Mouse (Mus musculus) right cerebral cortex, postnatal 36 days (tissue): ENCODE measurements around the gene Sec22b.

Source experiments
- DNase-seq, 2 experiments: peaks; one replicate each; pipeline ENCODE4 v3.0.0; 2022; ENCODE audit warnings: low spot score in 2 of 2, mixed read lengths in 1 of 2

Gene Sec22b

DNA sequence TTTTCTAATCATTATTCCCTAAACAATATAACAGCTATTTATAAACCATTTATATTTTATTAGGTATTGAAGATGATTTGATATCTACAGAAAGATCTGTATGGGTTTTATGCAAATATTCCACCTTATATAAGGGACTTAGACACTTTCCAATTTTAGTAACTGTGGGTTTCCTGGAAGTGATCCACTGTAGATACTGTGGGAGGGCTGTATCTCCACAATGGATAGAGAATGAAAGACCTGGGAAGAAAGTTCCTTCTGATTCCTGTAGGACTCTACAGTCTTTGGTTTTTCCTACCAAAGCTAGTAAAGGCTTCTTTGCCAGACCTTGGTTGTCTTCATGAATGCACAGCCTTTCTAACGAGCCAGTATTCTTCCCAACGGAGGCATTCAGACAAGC is 8.7 kb downstream of the Sec22b start:
- DNase-seq = no peak

DNA sequence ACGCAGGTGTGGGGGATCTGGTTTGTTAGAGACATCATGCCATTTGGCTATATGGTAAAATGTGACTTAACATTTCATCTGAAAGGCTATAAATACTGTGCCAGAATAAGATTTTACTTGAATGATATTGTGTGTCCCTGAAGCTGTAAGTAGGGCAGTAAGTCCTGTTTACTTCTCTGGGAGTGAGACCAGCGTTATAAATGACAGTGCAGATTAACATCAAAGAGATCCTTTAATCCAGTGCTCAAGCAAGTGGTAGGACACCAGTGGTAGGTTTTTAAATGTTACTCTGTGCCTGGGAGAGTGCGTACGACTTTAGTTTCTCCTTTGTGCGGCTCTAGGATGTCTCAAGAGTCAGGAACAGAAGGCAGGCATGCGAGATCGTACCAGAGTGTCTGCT is 10.1 kb downstream of the Sec22b start:
- DNase-seq = no peak

DNA sequence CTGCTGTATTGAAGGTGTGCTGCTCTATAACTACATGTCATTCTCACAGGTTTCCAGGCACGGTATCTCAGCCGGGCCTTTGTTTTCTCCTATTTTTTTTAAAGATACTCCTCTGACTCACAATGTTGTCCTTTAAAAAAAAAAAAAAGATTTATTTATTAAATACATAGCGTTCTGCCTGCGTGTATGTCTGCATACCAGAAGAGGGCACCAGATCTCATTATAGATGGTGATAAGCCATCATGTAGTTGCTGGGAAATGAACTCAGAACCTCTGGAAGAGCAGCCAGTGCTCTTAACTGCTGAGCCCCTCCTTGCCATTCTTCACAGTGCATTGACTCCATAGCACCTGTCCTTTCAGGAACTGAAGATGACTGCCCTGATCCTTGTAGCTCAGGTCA is 14.1 kb downstream of the Sec22b start:
- no peak for DNase-seq

DNA sequence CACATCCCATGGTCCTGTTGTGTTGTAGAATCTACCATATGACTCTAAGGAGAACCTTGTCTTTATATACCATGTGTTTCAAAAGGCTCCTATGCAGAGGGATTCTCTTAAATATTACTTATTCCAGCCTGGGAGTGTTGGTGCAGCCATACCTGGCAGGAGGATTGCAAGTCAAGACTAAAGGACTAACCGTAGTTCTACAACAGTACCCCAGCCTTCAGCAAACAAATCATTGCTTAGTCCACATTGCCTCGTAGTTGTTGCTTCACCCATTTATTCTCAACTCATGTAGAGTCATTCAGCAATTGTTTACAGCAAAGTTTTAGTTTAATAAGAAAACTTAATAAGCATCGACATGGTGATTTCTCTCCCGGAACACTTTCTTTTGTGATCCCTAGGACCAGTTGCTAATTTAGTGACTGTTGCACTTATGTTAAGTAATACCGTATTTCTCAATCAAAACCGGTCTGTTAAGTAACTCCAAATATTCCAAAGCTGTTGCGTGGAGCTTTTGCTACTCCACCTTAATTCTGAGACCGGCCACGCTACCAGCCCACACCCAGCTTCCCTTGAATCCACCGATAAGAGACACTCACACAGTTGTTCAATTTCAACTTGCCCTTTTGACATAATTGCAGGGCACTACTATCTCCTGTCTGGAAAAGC is 18.0 kb downstream of the Sec22b start:
- DNase-seq = no peak

DNA sequence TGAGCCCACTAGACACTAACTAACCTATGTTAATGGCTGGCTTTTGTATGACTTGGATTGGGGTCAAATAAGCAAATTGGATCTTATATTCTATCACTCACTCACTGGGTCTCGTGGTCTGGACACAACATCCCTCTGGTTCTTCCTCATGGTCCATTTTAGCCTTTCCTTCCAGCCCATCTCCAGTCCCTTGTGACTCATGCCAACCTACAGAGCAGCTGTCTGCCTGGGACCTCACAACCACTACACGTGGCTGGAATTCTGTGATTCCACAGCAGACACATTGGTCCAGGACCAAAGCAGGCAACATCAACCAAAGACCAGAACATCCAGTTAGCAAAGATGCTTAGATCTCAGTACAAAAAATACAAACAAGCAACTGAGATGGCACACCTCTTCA is 24.3 kb downstream of the Sec22b start:
- peak in 1 of 2 experiments; percentile 49 for DNase-seq

DNA sequence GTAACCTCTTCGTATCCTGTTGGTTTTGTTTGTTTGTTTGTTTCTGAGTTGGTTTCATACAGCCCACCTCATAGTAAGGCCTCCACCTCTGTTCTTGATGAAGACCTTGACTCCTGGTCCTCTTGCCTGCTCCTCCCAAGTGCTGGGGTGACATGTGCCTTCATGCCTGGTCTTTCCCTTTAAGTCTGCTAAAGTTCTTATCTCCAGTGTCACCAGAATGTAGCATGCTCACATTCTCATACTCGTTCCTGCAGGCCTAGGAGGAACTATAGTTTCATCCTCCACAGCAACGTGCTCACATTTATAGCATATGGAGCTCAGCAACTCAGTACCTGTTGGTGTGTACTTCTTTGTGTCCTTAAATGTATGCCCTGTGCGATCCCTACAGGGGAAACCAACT is 26.3 kb downstream of the Sec22b start:
- DNase-seq = no peak

DNA sequence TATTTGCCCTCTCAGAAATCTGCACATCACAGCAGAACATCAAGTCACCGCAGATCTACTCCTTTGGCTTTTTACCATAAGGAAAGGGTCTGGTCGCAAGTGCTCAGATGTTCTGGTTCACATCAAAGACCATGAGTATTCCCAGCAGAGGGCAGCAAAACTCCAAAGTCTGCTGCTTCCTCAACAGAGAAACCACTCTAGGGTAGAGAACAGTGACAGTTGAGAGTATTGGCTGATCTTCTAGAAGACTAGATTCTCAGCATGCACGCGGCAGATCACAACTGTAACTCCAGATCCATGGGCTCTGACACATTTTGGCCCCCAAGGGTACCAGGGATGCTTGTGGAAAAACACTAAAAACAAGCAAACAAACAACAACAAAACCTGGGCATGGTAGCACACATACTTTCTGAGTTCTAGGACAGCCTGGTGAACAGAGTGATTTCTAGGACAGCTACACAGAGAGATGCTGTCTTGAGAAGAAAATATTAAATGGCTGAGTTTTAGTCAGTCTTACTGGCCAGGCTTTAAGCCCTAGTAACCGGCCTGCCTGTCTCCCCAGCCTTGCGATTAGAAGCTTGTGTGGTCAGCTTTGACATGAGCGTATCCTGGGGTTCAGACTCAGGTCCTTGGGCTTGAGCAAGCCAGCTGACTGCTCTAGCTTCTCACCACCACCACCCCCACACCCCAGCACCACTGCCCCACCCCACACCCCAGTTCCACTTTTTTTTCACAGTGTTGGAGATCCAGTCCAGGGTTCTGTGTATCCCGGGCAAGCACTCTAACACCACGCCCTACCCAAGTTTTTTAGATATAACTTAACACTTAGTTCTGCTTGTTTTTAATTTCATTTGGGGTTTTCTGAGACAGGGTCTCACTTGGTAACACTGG is 28.2 kb downstream of the Sec22b start:
- peak; percentile 48 to 62 for DNase-seq

DNA sequence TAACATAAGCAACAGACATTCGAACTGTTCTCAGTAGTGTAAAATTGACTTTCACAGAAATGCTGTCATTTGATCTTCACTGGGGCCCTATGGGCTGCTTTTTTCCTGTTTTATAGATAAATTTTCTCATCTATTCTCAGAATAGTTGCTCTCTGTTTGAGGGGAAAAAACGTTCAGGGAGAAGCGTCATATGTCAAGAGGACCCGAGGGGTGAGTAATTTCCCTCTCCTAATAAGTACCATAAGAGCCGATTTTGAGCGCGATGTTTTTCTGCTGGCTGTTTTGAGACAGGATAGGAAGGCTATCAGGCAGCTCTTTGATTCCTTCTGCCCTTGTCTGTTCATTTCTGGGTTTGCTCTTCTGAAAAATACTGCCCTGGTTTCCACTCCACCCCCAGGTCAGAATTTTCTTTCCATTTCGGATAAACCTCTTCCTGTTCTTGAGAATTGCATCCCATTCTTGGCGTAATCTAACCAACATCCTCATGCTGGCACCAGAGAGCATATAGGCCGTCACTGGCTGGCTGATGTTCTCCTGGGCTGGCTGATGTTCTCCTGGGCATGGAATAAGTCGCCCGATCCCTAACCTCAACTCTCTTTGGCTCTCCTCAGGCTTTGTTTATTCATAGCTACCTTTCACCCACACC is 29.3 kb downstream of the Sec22b start:
- DNase-seq = no peak

DNA sequence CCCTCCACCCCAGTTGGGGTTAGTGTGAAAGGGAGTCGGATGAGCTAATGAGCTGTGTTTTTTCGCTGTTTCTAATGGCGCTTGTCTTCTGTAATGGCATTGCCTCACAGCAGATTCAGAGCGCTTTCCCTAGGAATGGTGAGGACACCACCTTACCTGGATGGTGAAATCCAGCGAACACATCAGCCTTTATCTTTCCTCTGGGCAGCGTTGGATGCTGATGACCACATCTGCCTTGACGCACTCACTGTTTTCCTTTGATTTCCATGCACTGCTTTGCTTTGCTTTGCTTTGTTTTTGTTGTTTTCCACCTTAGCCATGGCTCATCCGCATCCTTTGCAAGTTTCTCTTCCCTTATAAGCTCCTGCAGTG is 29.8 kb downstream of the Sec22b start:
- no peak for DNase-seq

DNA sequence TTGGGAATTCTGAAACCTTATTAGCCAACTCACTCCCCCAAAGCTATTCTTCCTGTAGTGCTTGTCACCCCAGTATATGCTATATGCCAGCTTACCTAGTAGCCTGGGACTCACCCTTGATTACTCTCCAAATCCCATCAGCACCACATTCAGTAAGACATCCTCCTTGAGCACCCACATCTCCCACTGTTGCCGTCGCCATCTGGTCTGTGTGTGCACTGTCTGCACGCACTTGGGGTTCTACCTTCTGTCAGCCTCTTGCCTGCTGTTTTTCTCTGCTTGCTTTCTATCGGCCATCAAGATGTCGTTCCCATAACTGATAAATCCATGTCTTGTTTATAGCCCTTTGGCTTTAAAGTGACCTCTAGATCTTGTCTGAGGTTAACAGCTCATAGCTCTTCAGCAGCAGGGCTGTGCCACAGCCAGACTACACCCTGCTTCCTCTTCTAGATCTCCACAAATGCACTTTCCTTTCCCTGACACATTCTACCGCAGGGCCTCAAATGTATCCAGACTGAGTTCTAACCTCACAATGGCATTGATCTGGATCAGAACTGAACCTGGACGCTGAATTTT is 30.4 kb downstream of the Sec22b start:
- DNase-seq = peak in 1 of 2 experiments; percentile 45

DNA sequence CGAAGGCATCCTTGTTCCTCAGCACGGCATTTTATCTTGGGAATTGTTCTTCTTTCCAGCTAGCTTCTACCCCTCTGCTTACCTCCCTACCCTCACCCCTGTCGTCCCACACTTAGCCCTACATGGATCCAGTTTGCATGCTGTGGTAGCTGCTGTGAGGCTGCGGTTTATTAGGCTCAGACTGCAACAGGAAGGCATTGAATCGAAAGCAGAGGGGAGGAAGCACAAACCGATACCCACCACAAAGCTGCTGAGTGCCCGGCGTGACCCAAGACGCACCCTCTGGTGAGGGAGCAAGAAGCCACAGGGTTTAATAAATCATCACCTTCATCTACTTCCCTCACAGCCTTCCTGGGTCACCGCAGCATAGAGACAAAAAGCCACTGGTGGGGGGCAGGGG is 31.1 kb downstream of the Sec22b start:
- no peak for DNase-seq

DNA sequence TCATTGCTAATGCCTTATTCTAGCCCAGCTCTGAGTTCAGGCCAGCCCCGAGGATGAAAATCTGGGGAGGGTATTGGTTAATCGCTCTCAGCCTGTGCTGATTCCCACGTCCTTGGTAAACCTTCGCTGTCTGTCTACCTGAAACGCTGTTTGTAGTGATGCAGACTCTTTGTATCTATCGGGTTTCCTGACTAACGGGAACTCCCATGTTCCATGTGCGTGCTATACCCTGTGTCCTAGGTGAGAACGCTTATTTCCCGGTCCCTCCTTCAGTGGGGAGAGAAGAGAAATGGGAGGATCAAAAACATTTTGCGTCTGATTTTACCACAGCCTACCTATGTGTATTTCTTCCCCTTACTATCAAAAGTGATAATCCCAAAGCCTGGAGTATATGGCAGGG is 31.8 kb downstream of the Sec22b start:
- no peak for DNase-seq

DNA sequence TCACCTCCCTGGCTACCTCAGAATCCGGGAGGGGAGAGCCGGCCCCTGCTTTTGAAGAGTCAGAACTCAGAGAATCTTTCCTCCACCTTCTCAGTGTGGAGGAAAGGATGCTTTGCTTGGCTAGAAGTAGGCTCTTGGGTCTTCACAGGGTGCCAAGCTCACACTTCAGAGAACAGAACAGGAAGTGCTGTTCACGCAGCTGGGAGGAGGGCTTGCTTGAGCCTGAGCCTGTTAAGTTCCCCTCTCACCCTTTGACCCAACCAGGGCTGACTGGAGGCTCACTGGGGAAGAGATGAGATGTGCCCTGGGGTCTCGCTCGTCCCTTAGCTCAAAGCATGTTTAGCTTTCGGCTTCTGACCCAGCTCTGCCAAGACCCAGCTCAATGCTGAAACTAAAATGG is 32.3 kb downstream of the Sec22b start:
- DNase-seq = no peak

DNA sequence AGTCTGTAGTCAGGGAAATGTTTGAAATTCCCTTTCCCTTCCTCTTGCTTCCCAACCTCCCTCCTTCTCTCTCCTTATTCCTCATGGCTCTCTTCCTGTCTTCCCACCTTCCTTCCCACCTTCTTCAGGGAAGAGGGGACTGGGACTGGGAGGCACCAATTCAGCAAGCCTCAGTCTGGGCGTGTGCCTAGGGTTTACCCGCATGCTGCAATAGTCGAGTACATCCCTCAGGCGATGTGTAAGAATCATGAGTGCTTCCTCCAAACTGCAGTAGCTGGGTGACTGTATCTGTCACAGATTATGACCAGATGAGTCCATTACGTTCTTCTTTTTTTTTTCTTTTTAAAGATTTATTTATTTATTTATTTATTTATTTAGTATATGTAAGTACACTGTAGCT is 32.8 kb downstream of the Sec22b start:
- no peak for DNase-seq

DNA sequence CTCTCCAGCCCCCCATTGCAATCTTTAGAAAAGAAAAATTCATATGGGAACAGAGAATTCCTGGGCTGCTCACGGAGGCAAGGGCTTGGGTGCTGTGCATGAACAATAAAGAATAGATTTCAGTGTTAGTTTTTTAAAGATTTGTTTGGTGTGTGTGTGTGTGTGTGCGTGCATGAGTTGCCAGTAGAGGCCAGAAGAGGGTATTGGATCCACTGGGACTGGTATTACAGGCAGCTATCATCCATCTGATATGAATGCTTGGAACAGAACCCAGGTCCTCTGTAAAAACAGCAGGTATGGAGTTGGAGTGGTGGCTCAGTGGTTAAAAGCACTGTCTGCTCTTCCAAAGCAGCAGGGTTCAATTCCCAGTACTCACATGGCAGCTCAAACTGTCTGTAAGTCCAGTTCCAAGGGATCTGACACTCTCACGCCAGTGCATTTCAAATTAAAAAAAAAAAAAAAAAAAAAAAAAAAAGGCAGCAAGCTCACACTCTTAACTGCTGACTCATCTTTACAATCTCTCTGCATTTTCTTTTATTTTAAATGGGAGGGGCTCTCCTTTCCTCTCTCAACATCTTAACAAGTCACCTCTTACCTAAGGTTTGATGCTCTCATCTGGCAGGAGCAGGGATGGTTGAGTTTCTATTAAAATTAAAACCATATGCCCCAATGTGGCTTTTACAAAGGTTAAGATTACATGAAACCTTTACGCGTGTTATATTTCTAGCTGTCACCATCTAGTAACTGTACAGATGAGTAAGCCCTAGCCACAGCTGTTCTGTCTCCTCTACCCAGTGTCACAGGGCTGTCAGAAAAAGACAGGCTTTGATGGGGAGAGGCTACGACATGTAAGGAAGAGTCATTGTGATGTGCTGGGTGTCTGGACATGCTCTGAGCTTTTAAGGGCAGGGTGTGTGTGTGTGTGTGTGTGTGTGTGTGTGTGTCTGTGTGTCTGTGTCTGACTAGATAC is 33.6 kb downstream of the Sec22b start:
- no peak for DNase-seq

DNA sequence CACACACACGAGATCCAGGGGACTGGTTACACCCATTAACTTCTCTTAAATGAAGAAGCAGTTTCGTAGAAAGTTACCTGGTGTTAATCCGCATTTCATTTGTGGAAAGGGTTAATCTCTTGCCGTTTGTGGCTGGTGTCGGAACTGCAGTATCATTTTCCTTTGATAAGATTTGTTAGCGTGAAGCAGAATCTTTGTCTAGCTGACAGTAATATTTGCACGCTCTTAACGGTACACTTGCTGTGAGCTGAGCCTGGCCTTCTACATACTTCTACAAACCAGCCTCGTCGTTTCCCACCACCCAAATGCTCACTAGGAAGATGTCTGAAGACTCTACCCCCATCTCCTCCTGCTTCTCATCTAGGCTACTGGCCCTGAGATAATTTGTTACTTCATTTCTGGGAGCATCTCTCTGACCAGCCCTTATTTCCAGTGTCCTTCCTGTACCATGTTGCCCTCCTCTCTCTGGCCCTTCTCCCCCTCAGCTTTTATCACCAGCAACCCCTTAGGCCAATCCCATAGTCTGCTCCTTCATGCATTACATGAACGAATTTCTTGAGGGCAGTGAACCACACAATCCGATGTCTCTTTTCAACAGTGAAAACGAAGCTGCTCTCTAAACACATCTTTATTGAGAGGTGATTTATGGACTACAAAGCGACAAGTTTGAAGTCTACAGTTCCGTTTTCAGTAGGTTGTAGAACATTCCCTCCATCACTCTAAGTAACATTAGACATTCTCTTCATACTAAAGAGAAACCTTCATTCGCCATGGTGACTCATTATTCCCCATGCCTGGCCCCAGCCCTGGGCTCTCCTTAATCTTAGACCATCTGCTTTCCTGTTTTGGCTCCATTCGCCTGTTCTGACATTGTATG is 36.3 kb downstream of the Sec22b start:
- no peak for DNase-seq

DNA sequence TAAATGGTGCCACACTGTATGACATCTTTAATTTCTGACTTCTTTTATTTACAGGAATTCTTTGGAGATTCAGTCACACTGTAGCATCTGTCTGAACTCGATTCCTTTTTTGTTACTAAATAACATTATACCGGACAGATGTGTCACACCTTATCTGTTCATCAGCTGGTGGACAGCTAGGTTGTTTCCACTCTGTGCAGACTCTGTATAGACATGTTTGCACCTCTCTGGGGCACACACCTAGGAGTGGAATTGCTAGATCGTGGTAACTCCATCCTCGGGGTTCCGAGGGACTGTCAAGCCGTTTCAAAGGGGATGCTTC is 36.9 kb downstream of the Sec22b start:
- DNase-seq = no peak

DNA sequence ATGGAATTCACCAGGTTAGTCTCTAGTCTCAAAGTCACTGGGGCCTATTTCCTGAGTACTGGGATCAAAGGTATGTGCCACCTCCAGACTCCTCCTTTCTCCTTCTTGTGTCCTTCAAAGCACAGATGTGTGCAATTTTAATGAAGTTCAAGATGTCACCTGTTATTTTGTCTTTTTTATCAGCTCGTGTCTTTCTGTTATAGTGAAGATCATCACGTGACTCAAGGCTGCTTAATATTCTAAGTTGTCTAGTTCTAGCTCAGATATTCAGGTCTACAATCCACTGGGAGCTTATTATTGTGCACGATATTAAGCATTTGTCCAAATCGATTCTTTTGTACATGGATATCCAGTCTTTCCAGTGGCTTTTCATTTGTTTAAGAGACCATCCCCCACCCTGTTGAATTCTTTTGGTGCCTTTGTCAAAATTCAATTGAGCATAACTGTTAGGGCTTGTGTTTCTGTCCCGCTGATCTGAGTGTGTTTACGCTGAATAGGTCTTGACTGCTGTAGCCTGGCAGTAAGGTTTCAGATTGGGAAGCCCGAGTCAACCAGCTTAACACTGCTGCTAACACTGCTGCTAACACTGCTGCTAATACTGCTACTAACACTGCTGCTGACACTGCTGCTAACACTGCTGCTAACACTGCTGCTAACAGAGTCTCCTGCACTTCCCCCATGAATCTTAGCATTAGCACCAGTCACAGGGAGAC is 38.0 kb downstream of the Sec22b start:
- DNase-seq = no peak

DNA sequence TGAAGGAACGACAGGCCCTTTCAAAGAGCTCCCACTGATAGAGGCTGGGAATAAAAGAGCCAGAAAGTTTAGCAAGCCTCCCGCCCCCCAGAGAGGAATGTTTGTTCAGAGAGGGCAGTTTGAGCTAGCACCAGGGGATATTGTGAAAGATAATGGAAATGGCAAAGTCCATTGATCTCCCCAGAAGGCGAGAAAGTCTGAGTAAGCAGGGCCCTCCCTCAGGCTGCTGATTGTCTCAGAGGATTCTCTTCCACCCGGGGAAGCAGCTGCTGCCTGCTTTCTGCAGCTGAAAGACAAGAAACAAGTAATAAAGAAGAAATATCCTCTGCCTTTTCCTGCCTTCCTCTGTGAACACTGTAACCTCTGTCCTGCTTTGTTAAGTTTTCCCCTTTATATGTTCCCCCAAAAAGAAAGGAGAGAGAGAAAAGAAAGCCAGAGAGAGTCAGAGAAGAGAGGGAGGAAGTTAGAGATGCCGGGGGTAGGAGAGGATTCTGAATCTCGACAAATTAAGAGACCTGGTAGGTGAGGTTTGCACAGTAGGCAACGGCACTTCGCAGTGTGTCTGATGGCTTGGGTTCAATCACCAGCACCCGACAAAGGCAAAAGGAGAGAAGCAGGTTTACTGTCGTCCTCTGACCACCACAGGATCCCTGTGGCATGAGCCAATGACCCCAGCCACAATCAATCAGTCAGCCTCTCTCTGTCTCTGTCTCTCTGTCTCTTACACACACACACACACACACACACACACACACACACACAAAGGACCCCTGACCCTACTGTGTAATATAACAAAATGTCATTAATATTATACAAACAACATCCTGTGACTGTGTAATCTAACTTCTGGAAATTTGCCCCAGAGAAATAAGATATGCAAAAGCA is 38.9 kb downstream of the Sec22b start:
- no peak for DNase-seq
